In the genomic region with DNA sequence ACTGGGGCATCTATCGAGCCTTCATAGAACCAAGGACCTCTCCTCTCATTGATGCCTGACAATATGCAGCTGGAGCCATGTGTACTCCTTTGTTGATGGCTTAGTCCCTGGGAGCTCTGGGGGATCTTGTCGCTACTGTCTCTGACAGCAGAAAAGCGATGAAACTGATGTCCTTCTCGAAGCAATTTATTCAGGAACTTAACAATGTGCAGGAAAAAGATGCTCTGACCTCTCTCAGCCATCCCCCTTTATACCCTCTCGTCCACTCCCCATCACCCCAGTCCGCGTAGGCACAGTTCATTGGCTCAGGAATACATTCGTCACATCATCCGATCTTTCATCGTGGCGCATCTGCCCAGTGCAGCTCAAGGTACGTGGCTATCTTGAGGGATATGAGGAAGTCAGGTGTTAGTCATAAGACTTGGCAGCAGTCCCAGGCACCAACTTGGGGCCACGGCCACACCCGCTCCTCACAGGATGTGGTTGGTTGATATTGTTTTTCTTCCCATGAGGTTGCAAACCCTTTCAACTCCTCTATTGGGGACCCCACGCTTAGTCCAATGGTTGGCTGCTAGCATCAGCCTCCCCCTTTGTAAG, we compare ENCODE assay signal across 27 mouse cellular contexts.
"Had no signal": no experiment of that assay in that cellular context is flagged by ENCODE, and none has a peak within 500 bp of the region (broad histone marks: within the 10 kb centered on the region; RNA-seq: fewer than 3 reads in every experiment).

No protein-coding gene starts in this region.

- H3K4me1 ChIP-seq: limb, embryonic 10.5 days; limb, embryonic 12.5 days; limb, embryonic 13.5 days; limb, embryonic 15.5 days; liver, embryonic 12.5 days; liver, embryonic 13.5 days; liver, embryonic 15.5 days; lung, embryonic 15.5 days; megakaryocyte, embryonic 14.5 days; midbrain, embryonic 10.5 days; midbrain, embryonic 12.5 days; midbrain, embryonic 13.5 days; midbrain, embryonic 15.5 days had no signal

- H3K27me3 ChIP-seq: limb, embryonic 12.5 days; limb, embryonic 13.5 days; limb, embryonic 15.5 days; liver, embryonic 12.5 days; liver, embryonic 13.5 days; liver, embryonic 15.5 days; lung, embryonic 15.5 days; megakaryocyte, embryonic 14.5 days; midbrain, embryonic 12.5 days; midbrain, embryonic 13.5 days; midbrain, embryonic 15.5 days had no signal

- H3K9ac ChIP-seq: limb, embryonic 12.5 days; limb, embryonic 13.5 days; limb, embryonic 15.5 days; liver, embryonic 12.5 days; liver, embryonic 13.5 days; liver, embryonic 14.5 days; liver, embryonic 15.5 days; liver, postnatal 0 days; lung, embryonic 14.5 days; lung, embryonic 15.5 days; midbrain, embryonic 12.5 days; midbrain, embryonic 13.5 days; midbrain, embryonic 15.5 days had no signal

- H3K9me3 ChIP-seq: limb, embryonic 10.5 days; limb, embryonic 12.5 days; limb, embryonic 13.5 days; limb, embryonic 15.5 days; liver, embryonic 12.5 days; liver, embryonic 13.5 days; liver, embryonic 15.5 days; lung, embryonic 15.5 days; midbrain, embryonic 10.5 days; midbrain, embryonic 12.5 days; midbrain, embryonic 13.5 days; midbrain, embryonic 15.5 days had no signal

- DNase-seq: left cerebral cortex, postnatal 4 days; liver; liver, embryonic 13.5 days; liver, postnatal 0 days; lung, adult 18-20 months; lung, adult 2 months; lung, embryonic 14.5 days; lung, postnatal 10 days; lung, postnatal 14 days; lung, postnatal 36 days; lung, postnatal 4 days; midbrain, embryonic 14.5 days had no signal

- H3K36me3 ChIP-seq: limb, embryonic 10.5 days; limb, embryonic 12.5 days; limb, embryonic 13.5 days; limb, embryonic 15.5 days; liver, embryonic 12.5 days; liver, embryonic 13.5 days; liver, embryonic 15.5 days; lung, embryonic 15.5 days; midbrain, embryonic 10.5 days; midbrain, embryonic 12.5 days; midbrain, embryonic 13.5 days; midbrain, embryonic 15.5 days had no signal

- H3K27ac ChIP-seq: limb, embryonic 10.5 days; limb, embryonic 12.5 days; limb, embryonic 13.5 days; limb, embryonic 15.5 days; liver, embryonic 12.5 days; liver, embryonic 13.5 days; liver, embryonic 14.5 days; liver, embryonic 15.5 days; lung, embryonic 15.5 days; macrophage; midbrain, embryonic 10.5 days; midbrain, embryonic 12.5 days; midbrain, embryonic 13.5 days; midbrain, embryonic 15.5 days had no signal

- H3K4me3 ChIP-seq: limb, embryonic 10.5 days; limb, embryonic 12.5 days; limb, embryonic 13.5 days; limb, embryonic 15.5 days; liver, embryonic 12.5 days; liver, embryonic 13.5 days; liver, embryonic 15.5 days; lung, embryonic 15.5 days; megakaryocyte, embryonic 14.5 days; midbrain, embryonic 10.5 days; midbrain, embryonic 12.5 days; midbrain, embryonic 13.5 days; midbrain, embryonic 15.5 days; myocyte had no signal
